Mouse (Mus musculus) ovary, postnatal 10 days (tissue): ENCODE measurements around the gene Vsnl1.

Source experiments
- DNase-seq: peaks from one replicate; pipeline ENCODE4 v3.0.0; 2022; ENCODE audit warnings: low spot score

Gene Vsnl1

GRCm38 (mm10) chr12:11436497-11437265, at the start of gene Vsnl1:
TSS of gene Vsnl1 (minus strand) at chr12:11436613.
- DNase-seq: peak; percentile 49

GRCm38 (mm10) chr12:11456632-11457031, 20.2 kb upstream of the Vsnl1 start:
- DNase-seq: no peak

DNA sequence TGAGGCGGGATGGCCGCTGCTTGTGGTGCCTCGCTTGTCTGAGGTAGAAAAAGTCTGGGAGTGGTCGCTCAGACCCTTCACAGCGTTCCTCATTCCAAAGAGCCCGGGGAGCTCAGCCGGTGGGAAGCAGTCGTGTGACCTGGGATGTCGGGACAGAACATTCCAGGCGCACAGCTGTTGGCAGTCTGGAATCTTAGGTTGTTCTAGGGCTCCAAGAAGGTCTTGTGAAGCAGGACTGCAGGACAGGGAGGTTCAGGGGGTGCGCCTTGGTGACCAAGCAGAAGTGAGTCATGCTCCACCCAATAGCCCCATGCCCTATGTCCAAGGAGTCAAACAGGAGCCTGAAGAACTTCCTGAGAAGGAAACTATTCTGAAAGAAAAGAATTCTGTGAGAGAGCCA, 19.8 kb upstream of the Vsnl1 start:
- no peak for DNase-seq

- DNase-seq: peak; percentile 70
Measured at GRCm38 (mm10) chr12:11455549-11456194, 19.3 kb upstream of the Vsnl1 start, which contains the start of gene Rad51ap2. TSS of gene Rad51ap2 (plus strand) at chr12:11456079.

DNA sequence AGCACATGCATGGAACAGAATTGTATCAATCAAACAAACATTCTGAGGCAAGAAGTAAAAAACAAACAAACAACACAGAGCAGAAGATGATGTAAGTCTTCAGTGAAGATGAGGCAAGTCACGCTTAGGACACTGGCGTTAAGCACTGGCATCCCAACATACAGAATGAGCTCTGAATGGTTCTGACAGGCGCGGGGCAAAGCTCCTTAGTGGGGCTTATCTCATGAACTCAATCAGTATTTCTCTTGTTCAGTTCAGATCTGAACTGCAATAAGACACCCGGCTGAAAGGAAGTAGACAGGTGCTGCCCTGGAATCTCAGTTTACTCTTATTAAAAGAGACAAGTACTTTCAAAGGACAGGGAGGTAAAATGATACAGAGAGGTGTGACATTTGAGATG, 17.7 kb upstream of the Vsnl1 start:
- DNase-seq: no peak

DNA sequence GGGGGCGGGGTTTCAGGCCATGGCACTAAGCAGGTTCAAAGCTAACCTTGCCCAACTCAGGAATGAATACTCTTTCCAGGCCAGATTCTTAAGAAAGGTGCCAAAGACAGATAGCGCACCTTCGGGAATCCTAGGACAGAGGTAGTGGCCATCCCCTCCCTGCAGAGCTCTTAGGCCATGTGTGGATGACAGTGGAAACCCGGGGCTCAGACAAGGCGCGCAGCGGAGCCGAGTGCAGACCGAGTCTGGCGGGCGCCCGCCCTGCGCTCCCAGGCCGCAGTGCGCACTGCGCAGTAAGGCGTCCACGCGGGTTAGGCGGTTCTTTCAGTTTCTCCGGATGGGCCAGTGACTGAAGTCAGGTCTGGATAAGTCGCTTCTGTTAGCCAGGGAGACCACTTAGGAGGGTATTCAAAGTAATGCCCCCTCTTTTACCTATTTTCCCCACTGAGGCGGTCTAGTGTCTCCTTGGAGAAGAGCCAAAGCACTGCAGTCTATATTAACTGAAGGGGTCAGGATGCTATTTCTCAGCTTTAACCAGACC, 1.6 kb upstream of the Vsnl1 start:
- DNase-seq: no peak

- peak; percentile 41 for DNase-seq
Measured at GRCm38 (mm10) chr12:11437266-11437906, 973 bp upstream of the Vsnl1 start.

DNA sequence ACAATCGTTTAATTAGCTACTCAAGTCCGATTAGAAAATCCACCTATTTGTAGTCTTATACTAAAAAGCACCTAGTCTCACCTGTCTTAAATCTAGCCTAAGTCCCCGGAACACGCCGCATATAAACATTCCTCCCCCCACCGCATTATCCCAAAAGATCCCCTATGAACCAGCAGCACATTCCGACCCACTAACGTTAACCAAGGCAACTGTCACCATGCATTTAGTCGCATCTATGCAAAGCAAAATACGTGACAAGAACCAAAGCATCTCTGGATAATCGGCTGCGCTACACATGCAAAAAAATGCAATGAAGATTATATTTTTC, 426 bp downstream of the Vsnl1 start:
- DNase-seq: no peak

- DNase-seq: no peak
Measured at GRCm38 (mm10) chr12:11435246-11436022, 979 bp downstream of the Vsnl1 start.

DNA sequence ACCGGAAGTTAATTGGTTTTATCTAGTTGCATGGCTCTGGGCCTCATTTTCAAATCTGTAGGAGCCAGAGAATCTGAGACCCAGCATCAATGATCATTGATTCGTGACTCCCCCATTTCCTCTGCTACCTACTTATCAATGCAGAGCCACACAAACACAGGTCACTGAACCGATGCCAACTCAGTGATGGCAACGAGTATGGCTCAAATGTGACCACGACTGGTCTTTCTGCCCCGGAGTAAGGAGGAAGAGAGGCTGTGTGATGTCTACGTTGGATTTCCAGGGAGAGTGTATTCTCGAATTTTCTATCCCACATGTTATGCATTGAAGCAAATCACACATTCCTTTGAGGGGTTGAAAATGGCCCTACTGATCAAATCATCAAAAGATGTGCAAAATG, 2.0 kb downstream of the Vsnl1 start:
- no peak for DNase-seq

GRCm38 (mm10) chr12:11433716-11434115, 2.7 kb downstream of the Vsnl1 start:
- DNase-seq: no peak

- DNase-seq: no peak
Measured at GRCm38 (mm10) chr12:11433126-11433525, 3.3 kb downstream of the Vsnl1 start.

- DNase-seq: no peak
Measured at GRCm38 (mm10) chr12:11427396-11427795, 9.0 kb downstream of the Vsnl1 start.

GRCm38 (mm10) chr12:11418112-11418511, 18.3 kb downstream of the Vsnl1 start:
- no peak for DNase-seq

- no peak for DNase-seq
Measured at GRCm38 (mm10) chr12:11407679-11408078, 28.7 kb downstream of the Vsnl1 start.

GRCm38 (mm10) chr12:11398791-11399190, 37.6 kb downstream of the Vsnl1 start:
- no peak for DNase-seq

DNA sequence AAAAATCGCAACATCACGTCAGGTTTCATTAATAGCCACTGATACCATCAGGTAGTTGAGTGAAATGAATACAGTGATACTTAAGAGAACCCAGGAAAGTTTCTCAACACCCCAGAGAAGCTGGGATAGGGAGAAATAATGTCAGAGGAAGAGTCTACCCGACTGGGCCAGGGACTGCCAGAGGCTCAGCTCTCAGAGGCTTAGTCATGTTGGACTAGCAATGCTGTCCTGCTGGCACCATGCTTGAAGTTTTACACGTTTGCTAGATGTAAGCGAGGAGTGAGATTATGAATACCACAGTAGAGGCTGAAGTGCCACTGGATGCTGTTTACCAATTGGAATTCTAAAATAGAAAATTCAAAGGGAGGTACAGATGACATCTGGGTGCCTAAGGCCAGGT, 39.4 kb downstream of the Vsnl1 start:
- DNase-seq: no peak

- DNase-seq: no peak
Measured at GRCm38 (mm10) chr12:11395470-11395869, 40.9 kb downstream of the Vsnl1 start.

GRCm38 (mm10) chr12:11392525-11392924, 43.9 kb downstream of the Vsnl1 start:
- DNase-seq: no peak

GRCm38 (mm10) chr12:11391244-11391949, 45.0 kb downstream of the Vsnl1 start:
- DNase-seq: no peak

- no peak for DNase-seq
Measured at GRCm38 (mm10) chr12:11389141-11389540, 47.3 kb downstream of the Vsnl1 start.

DNA sequence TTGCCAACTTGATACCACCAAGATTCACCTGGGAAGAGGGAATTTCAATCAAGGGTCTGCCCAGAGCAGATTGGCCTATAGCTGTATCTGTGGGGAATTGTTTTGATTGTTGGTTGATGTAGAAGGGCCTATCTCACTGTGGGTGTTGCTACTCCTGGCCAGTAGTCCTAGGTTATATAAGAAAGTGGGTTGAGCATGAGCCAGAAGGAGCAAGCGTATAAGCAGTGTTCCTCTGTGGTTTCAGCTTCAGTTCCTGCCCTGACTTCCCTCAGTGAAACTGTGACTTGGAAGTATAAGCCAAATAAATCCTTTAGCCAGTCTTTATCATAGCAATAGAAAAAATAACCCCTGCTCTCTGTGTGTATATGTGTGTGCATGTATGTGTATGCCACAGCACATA, 51.7 kb downstream of the Vsnl1 start:
- DNase-seq: no peak
